Mouse (Mus musculus) forebrain, postnatal 0 days (tissue): ENCODE results near the gene 0610040J01Rik. TPM values are rescaled to one million over a fixed set of nuclear protein-coding genes. Genes with fewer than 3 reads are reported as not detected.

Experiments used
- ATAC-seq: fragments of 200-750 bp; cut with Nextera tagmentation; 2 replicates; pipeline ENCODE4 v1.8.0; 2017; ENCODE audit warnings: mild to moderate bottlenecking, moderate library complexity
- DNase-seq: peaks from one replicate; pipeline ENCODE4 v3.0.0-alpha.2; 2015
- H3K27ac ChIP-seq: fragments of 300-500 bp; sonication (generic); 2 replicates; pipeline ENCODE4 v1.5.1; 2014; ENCODE audit warnings: low read depth, mild to moderate bottlenecking, antibody characterized with exemption, low read length, moderate library complexity, mixed read lengths
- H3K27me3 ChIP-seq: fragments of 300-500 bp; sonication (generic); 2 replicates; pipeline ENCODE4 v1.6.1; 2014; ENCODE audit warnings: mild to moderate bottlenecking, low read length, mixed read lengths; ENCODE audit not compliant: insufficient read depth
- H3K36me3 ChIP-seq: fragments of 300-500 bp; sonication (generic); 2 replicates; pipeline ENCODE4 v1.6.1; 2014; ENCODE audit warnings: mild to moderate bottlenecking, moderate library complexity; ENCODE audit not compliant: insufficient read depth
- H3K4me1 ChIP-seq: fragments of 300-500 bp; sonication (generic); 2 replicates; pipeline ENCODE4 v1.6.1; 2014; ENCODE audit warnings: antibody characterized with exemption; ENCODE audit not compliant: insufficient read depth
- H3K4me2 ChIP-seq: fragments of 300-500 bp; sonication (generic); 2 replicates; pipeline ENCODE4 v1.6.1; 2014; ENCODE audit warnings: low read depth, mild to moderate bottlenecking, moderate library complexity
- H3K4me3 ChIP-seq: fragments of 300-500 bp; sonication (generic); 2 replicates; pipeline ENCODE4 v1.5.1; 2014; ENCODE audit warnings: low read depth, low read length, mixed read lengths
- H3K9ac ChIP-seq: fragments of 300-500 bp; sonication (generic); 2 replicates; pipeline ENCODE4 v1.6.1; 2014; ENCODE audit warnings: mild to moderate bottlenecking
- H3K9me3 ChIP-seq: fragments of 300-500 bp; sonication (generic); 2 replicates; pipeline ENCODE4 v1.6.1; 2016; ENCODE audit warnings: low read length
- CTCF ChIP-seq: sonication (generic); IDR thresholded peaks from 2 replicates; pipeline ENCODE4 v1.5.1; 2016; ENCODE audit warnings: antibody characterized with exemption, control low read depth, low read depth
- WGBS: fragments of 180-500 bp; shearing (Covaris S2); extraction: QIAGEN DNeasy Blood & Tissue Kit; methylation state at CpG from one replicate; pipeline ENCODE4 v1.1.7; 2014; 5-methylcytosine and 5-hydroxymethylcytosine counted together
- polyA plus RNA-seq: library from polyadenylated mRNA; unstranded; fragments of >200 nt; fragmentation: Nextera tagmentation; extraction: Ambion mirVana; gene quantifications from 2 replicates; pipeline ENCODE4 v1.2.1, GENCODE M21; 2015
- total RNA-seq: library from RNA; depleted of rRNA; stranded (reverse); fragments of >200 nt; gene quantifications from 2 replicates; pipeline ENCODE4 v1.2.3, GENCODE M21; 2014

The 0610040J01Rik gene
- total and polyA plus RNA-seq, 2 experiments from 2014 or later, result 6.0 to 8.0 TPM

GRCm38 (mm10) chr5:63916457-63917139 is 104.4 kb downstream of the 0610040J01Rik start:
- Histone ChIP-seq H3K9me3 (no peaks in the 10 kb centered on the region), H3K27me3 (no peaks in the 10 kb centered on the region), H3K27ac (no peak overlapping the region), H3K4me3 (no peak overlapping the region), H3K36me3 (0 out of 2 replicates have a peak, but pooled peaks cover 4% of the 10 kb centered on the region), H3K9ac (no peak overlapping the region), H3K4me2 (no peak overlapping the region), H3K4me1 (no peaks in the 10 kb centered on the region)
- ATAC-seq (no peak), DNase-seq (no peak)
- no peak for TF ChIP-seq CTCF
- 89% methylated on average over 10 of the region's 10 CpGs for WGBS

DNA sequence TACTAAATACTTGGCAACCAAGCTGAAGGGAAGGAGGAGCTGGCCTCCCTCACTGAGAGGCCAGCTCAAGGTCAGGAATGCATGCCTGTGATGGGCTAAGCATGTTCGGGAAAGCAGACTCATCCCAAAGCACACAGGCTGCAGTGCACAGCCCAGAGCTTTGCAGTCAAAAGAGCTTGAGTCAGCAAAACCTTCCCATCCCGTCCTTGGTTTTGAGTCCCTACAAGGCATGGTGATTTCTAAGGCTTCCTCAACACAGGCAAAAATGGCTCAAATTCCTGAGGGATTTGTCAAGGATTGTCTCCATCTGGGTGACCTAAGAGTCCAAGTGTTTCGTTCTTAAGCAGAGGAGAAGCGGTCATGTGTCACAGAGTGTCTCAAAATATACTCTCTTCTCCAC is 106.0 kb downstream of the 0610040J01Rik start:
- no peak for ATAC-seq
- Histone ChIP-seq H3K4me2 (no peak overlapping the region), H3K27me3 (no peaks in the 10 kb centered on the region), H3K9me3 (no peaks in the 10 kb centered on the region), H3K36me3 (0 out of 2 replicates have a peak, but pooled peaks cover under 1% of the 10 kb centered on the region), H3K9ac (no peak overlapping the region), H3K4me1 (no peaks in the 10 kb centered on the region), H3K4me3 (no peak overlapping the region), H3K27ac (no peak overlapping the region)
- 84% methylated on average over 4 of the region's 4 CpGs for WGBS
- TF ChIP-seq CTCF, result no peak
- no peak for DNase-seq

GRCm38 (mm10) chr5:63923305-63924025 is 111.3 kb downstream of the 0610040J01Rik start:
- DNase-seq (no peak), ATAC-seq (no peak)
- 88% methylated on average over 13 of the region's 13 CpGs for WGBS
- H3K4me3 ChIP-seq, result no peak overlapping the region
- H3K9ac ChIP-seq, result no peak overlapping the region
- H3K4me2 ChIP-seq, result no peak overlapping the region
- no peak overlapping the region for H3K27ac ChIP-seq
- 0 out of 2 replicates have a peak, but pooled peaks cover 3% of the 10 kb centered on the region for H3K36me3 ChIP-seq
- H3K9me3 ChIP-seq, result no peaks in the 10 kb centered on the region
- H3K4me1 ChIP-seq, result no peaks in the 10 kb centered on the region
- no peaks in the 10 kb centered on the region for H3K27me3 ChIP-seq
- TF ChIP-seq CTCF, result no peak

DNA sequence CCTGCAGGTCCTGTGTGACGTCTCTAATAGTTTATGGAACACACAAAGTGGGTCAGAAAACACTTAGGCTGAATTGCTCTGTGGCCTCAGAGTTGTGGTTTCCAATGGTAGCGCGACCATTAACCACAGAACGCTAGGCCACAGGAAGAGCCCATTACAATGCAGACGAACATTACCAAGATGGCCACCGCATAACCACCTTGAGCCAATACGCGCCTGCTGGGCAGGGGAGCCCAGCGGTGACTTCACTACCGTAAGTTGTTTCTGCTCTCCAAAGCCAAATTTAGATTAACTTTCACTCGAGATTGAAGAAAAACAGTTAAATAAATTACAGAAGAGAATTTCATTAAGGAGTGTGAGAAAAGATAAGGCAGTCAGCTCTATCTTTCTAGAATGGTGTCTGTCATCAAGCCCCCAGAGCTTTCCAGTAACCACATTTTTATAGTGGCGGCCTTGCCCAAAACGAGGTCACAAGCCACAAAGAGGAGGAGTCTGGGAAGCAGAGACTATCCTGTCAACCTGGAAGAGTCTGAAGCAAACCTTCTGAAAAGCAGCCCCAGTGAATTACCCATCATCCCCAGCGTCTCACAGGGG is 113.0 kb downstream of the 0610040J01Rik start:
- WGBS, result 94% methylated on average over 14 of the region's 14 CpGs
- Histone ChIP-seq H3K4me1 (no peaks in the 10 kb centered on the region), H3K9ac (no peak overlapping the region), H3K27ac (no peak overlapping the region), H3K4me3 (no peak overlapping the region), H3K36me3 (peaks cover 3% of the 10 kb centered on the region; the same call in 1 of the 2 replicates), H3K4me2 (no peak overlapping the region), H3K27me3 (no peaks in the 10 kb centered on the region), H3K9me3 (no peaks in the 10 kb centered on the region)
- ATAC-seq (no peak), DNase-seq (no peak)
- TF ChIP-seq CTCF, result no peak

DNA sequence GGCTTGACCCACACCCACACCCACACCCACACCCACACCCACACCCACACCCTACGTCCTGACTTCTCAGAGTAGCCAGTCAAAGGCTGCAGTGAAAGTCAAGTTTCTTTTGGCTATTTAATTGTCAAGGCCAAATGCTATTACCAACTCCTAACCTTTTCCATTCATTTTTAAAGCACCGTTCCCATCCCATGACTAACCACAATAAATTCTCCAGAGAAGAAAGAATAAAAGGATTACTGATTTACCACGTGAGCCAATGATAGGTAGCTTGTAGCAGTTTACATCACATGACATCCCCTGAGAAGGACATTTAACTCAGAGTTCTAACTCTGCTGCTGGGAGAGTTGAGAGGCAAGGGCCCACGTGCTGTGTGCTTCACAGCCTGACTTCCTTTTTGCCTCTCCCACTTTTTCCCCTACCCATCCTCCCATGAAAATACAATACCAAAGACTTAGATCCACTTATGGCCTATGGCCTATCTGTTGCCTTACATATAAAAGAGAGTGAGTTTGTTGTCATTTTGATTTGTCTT is 118.7 kb downstream of the 0610040J01Rik start:
- H3K9ac ChIP-seq, result no peak overlapping the region

DNA sequence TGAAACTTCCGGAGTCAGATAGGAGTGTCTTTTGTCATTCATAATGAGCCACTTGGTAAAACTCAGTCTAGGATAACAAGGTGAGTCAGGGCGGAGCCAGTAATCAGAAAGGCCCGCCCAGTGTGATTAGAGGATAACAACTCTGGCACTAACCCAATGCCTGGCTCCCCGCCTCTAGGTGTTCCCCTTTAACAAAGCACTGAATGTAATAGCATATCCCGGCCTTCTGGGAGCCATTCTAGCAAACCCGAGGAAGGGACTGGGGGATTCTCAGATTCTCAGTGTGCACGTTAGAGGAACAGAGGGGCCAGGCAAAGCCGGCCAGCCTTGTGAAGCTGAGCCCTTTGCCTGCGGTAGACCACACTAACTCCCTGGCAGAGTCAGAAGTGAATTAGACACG is 120.7 kb downstream of the 0610040J01Rik start:
- no peak overlapping the region for H3K9ac ChIP-seq
- no peak for DNase-seq
- WGBS, result 30% methylated on average over 10 of the region's 10 CpGs
- no peak overlapping the region for H3K4me2 ChIP-seq
- ATAC-seq, result no peak
- H3K4me3 ChIP-seq, result no peak overlapping the region
- no peak for TF ChIP-seq CTCF
- H3K27ac ChIP-seq, result no peak overlapping the region
- no peaks in the 10 kb centered on the region for H3K27me3 ChIP-seq
- H3K36me3 ChIP-seq, result no peaks in the 10 kb centered on the region; the same call in 1 of the 2 replicates
- H3K9me3 ChIP-seq, result no peaks in the 10 kb centered on the region
- H3K4me1 ChIP-seq, result no peaks in the 10 kb centered on the region

More for the DNA sequence above, 118.7 kb downstream of the 0610040J01Rik start:
- TF ChIP-seq CTCF, result no peak
- Histone ChIP-seq H3K27me3 (no peaks in the 10 kb centered on the region), H3K4me1 (no peaks in the 10 kb centered on the region), H3K4me3 (no peak overlapping the region), H3K4me2 (no peak overlapping the region), H3K27ac (no peak overlapping the region), H3K36me3 (peaks cover 3% of the 10 kb centered on the region; the same call in 1 of the 2 replicates), H3K9me3 (no peaks in the 10 kb centered on the region)
- no peak for DNase-seq
- WGBS, result 76% methylated on average over 4 of the region's 4 CpGs
- no peak for ATAC-seq
